Mouse (Mus musculus) natural killer cell, adult 2 months (primary cell): ENCODE measurements around the gene Sec14l1.
A peak's percentile ranks its signal among the peaks of the same experiment; 100 is the strongest.

ENCODE experiments used
- DNase-seq, 2 experiments: peaks; one replicate each; pipeline ENCODE4 v3.0.0; 2022; ENCODE audit warnings: low spot score in 2 of 2

The Sec14l1 gene

GRCm38 (mm10) chr11:117109179-117109954 is 5.6 kb upstream of the Sec14l1 start:
- DNase-seq: peak in 1 of 2 experiments; percentile 55

GRCm38 (mm10) chr11:117111967-117112648 is 2.9 kb upstream of the Sec14l1 start:
- no peak for DNase-seq

- DNase-seq: no peak
These were observed 2.3 kb upstream of the Sec14l1 start for GRCm38 (mm10) chr11:117112649-117113051.

- peak; percentile 27 to 33 for DNase-seq
These were observed 1.6 kb upstream of the Sec14l1 start for GRCm38 (mm10) chr11:117113377-117113776.

- no peak for DNase-seq
These were observed 757 bp upstream of the Sec14l1 start for GRCm38 (mm10) chr11:117114231-117114591.

GRCm38 (mm10) chr11:117115346-117116219 is 615 bp downstream of the Sec14l1 start:
- DNase-seq: no peak

- DNase-seq: no peak
These were observed 1.7 kb downstream of the Sec14l1 start for GRCm38 (mm10) chr11:117116350-117117303.

GRCm38 (mm10) chr11:117117321-117117720 is 2.4 kb downstream of the Sec14l1 start:
- DNase-seq: no peak

- no peak for DNase-seq
These were observed 2.8 kb downstream of the Sec14l1 start for GRCm38 (mm10) chr11:117117791-117118190.

- DNase-seq: no peak
These were observed 3.3 kb downstream of the Sec14l1 start for GRCm38 (mm10) chr11:117118248-117118647.

- DNase-seq: no peak
These were observed 3.9 kb downstream of the Sec14l1 start for GRCm38 (mm10) chr11:117118721-117119321.

- no peak for DNase-seq
These were observed 4.8 kb downstream of the Sec14l1 start for GRCm38 (mm10) chr11:117119723-117120122.

- DNase-seq: no peak
These were observed 5.6 kb downstream of the Sec14l1 start for GRCm38 (mm10) chr11:117120285-117121163.

GRCm38 (mm10) chr11:117121164-117121535 is 6.2 kb downstream of the Sec14l1 start:
- DNase-seq: no peak

- no peak for DNase-seq
These were observed 7.0 kb downstream of the Sec14l1 start for GRCm38 (mm10) chr11:117121954-117122353.

GRCm38 (mm10) chr11:117123418-117124085 is 8.6 kb downstream of the Sec14l1 start:
- DNase-seq: no peak

GRCm38 (mm10) chr11:117124539-117124938 is 9.6 kb downstream of the Sec14l1 start:
- DNase-seq: no peak

GRCm38 (mm10) chr11:117127250-117127837 is 12.4 kb downstream of the Sec14l1 start:
- DNase-seq: no peak
